Mouse (Mus musculus) urinary bladder, adult 2 months (tissue): ENCODE results near the gene Btbd35f1. TPM values are rescaled to one million over a fixed set of nuclear protein-coding genes. Genes with fewer than 3 reads are reported as not detected.
"Not testable (repeated sequence)": the region's sequence is repeated elsewhere in the genome, so short reads cannot be mapped to it uniquely, and the experiment has no call there.

Source experiments
- DNase-seq: peaks from one replicate; pipeline ENCODE4 v3.0.0; 2022; ENCODE audit warnings: low spot score
- polyA plus RNA-seq: library from polyadenylated mRNA; depleted of rRNA; stranded (reverse); fragments of >200 nt; gene quantifications from 2 replicates; pipeline ENCODE4 v1.2.3, GENCODE M21; 2012; rRNA removed

The Btbd35f1 gene
- polyA plus RNA-seq = not detected in 2 replicates

GRCm38 (mm10) chrX:32559755-32560154 lies at the start of gene Btbd35f1:
Gene Btbd35f1, plus strand, starts transcription at chrX:32560055.
- not testable (repeated sequence) for DNase-seq

DNA sequence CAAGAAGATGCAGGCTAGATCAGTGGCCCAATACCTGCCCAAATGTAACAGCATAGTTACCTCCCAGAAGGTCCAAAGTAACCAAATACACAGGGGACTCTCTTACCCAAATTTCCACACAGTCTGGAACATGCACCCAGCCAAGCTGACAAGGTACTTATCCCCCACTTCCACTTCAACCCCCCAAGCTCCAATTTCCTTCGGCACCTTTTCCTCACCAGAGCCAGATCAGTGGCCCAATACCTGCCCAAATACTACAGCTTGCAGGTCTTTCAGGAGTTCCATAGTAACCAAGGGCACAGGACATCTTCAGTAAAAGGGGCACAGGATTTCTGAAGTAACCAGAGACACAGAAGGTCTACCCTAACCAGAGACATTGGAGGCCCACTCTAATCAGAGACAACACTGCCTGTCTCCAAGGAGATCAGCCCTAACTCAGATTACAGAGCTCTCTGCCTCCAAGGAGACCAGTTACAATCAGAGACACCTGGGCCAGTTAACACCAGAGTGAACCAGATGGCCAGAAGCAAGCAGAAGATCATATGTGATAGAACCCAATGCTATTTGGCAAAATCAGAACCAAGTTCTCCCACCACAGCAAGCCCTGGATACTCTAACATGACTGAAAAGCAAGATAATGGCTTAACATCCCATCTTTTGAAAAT lies 31.2 kb downstream of the Btbd35f1 start:
- DNase-seq = peak; percentile 20

- peak; percentile 25 for DNase-seq
Observed at GRCm38 (mm10) chrX:32601008-32601407, 41.2 kb downstream of the Btbd35f1 start.

DNA sequence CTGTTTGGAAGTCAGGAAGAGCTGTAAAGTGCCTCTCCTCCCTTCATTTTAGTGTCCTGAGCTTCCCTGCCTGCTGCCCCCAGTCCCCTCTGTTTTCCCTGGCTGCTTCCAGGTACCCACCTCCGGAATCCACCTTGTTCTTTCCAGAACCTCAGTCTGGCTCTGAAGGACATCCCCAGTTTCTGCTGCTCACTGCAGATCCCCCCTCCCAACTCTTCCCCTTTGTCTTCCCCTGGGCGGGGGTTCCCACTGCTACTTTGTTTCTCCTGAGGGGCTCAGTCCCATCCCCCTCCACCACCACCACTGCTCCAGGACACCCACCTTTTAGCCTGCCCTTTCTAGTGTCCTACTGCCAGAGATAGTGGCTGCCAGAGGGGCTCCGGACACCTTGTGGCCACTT lies 41.6 kb downstream of the Btbd35f1 start:
- DNase-seq = peak; percentile 26

Other genes with a start within 250 kb of the Btbd35f1 start
- gene Gm5926, start 90.7 kb downstream of the Btbd35f1 start, polyA plus RNA-seq = not detected in 2 replicates
- gene Btbd35f21, start 166.1 kb downstream of the Btbd35f1 start, polyA plus RNA-seq = not detected in 2 replicates